Mouse (Mus musculus): ENCODE results near the gene Mrpl4. TPM values are rescaled to one million over a fixed set of nuclear protein-coding genes. Genes with fewer than 3 reads are reported as not detected.
"Not testable (repeated sequence)": the region's sequence is repeated elsewhere in the genome, so short reads cannot be mapped to it uniquely, and the experiment has no call there.

Mrpl4 gene
- total RNA-seq, 1 experiment: 80.8 TPM

GRCm38 (mm10) chr9:20997065-20997464 is 5.5 kb upstream of the Mrpl4 start:
- H3K9me3 ChIP-seq (ENCODE audit: control insufficient read depth, insufficient read depth, low read depth, low read length): no peaks in the 10 kb centered on the region
- no peak overlapping the region for H3K4me3 ChIP-seq (ENCODE audit: insufficient read depth in 1 of 2, low read depth in 1 of 2, low read length in 2 of 2, poor library complexity in 1 of 2, severe bottlenecking in 1 of 2)
- no peak overlapping the region for H3K9ac ChIP-seq (ENCODE audit: insufficient read depth, low read depth, low read length, poor library complexity, severe bottlenecking)
- no peak for TF ChIP-seq MAFK (IDR thresholded peaks at IDR 0.05; ENCODE audit: insufficient read depth, low read depth, low read length)
- TF ChIP-seq HCFC1 (IDR thresholded peaks at IDR 0.05; ENCODE audit: borderline replicate concordance, insufficient read depth, low read length): no peak
- TF ChIP-seq CHD2 (IDR thresholded peaks at IDR 0.05; ENCODE audit: low read depth, low read length): no peak
- no peak for TF ChIP-seq ZNF384 (IDR thresholded peaks at IDR 0.05; ENCODE audit: low read depth, low read length)
- TF ChIP-seq ZC3H11A (IDR thresholded peaks at IDR 0.05; ENCODE audit: borderline replicate concordance, low read depth, low read length): no peak
- in situ Hi-C loops (cut with MboI; ENCODE audit: low sequenced_read_pairs in 2 of 2, unreplicated experiment in 2 of 2): loop anchor here in 1 of 2 experiments (10.0 kb wide), 1 partner anchor 92 kb away; no protein-coding TSS in a partner anchor
- peaks cover 7% of the 10 kb centered on the region in 2 experiments; a peak in 3 of 4 replicates for H3K4me1 ChIP-seq (ENCODE audit: control insufficient read depth in 2 of 2, insufficient read depth in 2 of 2, low read length in 2 of 2, poor library complexity in 1 of 2)
- H3K27ac ChIP-seq (ENCODE audit: insufficient read depth, low read depth, low read length, poor library complexity, severe bottlenecking): no peak overlapping the region
- DNase-seq (ENCODE audit: low read depth, low spot score): no peak
- no peaks in the 10 kb centered on the region for H3K36me3 ChIP-seq (ENCODE audit: control insufficient read depth, insufficient read depth, low read length, poor library complexity, severe bottlenecking)

DNA sequence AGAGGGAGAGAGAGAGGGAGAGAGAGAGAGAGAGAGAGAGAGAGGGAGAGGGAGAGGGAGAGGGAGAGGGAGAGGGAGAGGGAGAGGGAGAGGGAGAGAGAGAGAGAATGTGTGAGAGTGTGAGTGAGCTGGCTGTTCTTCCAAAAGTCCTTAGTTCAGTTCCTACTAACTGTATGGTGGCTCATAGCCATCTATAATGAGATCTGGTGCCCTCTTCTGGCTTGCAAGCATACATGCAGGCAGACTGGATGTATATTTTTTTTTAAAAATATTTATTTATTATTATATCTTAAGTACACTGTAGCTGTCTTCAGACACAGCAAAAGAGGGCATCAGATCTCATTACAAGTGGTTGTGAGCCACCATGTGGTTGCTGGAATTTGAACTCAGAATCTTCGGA is 4.2 kb upstream of the Mrpl4 start:
- H3K9ac ChIP-seq (ENCODE audit: insufficient read depth, low read depth, low read length, poor library complexity, severe bottlenecking); H3K36me3 ChIP-seq (ENCODE audit: control insufficient read depth, insufficient read depth, low read length, poor library complexity, severe bottlenecking); H3K27ac ChIP-seq (ENCODE audit: insufficient read depth, low read depth, low read length, poor library complexity, severe bottlenecking); H3K9me3 ChIP-seq (ENCODE audit: control insufficient read depth, insufficient read depth, low read depth, low read length); H3K4me3 ChIP-seq (ENCODE audit: insufficient read depth in 1 of 2, low read depth in 1 of 2, low read length in 2 of 2, poor library complexity in 1 of 2, severe bottlenecking in 1 of 2); H3K4me1 ChIP-seq (ENCODE audit: control insufficient read depth in 2 of 2, insufficient read depth in 2 of 2, low read length in 2 of 2, poor library complexity in 1 of 2); DNase-seq (ENCODE audit: low read depth, low spot score): not testable (repeated sequence)
- TF ChIP-seq ZC3H11A (IDR thresholded peaks at IDR 0.05; ENCODE audit: borderline replicate concordance, low read depth, low read length) (peak; percentile 52), ZNF384 (IDR thresholded peaks at IDR 0.05; ENCODE audit: low read depth, low read length) (peak; percentile 67)
- in situ Hi-C loops (cut with MboI; ENCODE audit: low sequenced_read_pairs in 2 of 2, unreplicated experiment in 2 of 2): loop anchor here in 1 of 2 experiments (10.0 kb wide), 1 partner anchor 94 kb away; no protein-coding TSS in a partner anchor

DNA sequence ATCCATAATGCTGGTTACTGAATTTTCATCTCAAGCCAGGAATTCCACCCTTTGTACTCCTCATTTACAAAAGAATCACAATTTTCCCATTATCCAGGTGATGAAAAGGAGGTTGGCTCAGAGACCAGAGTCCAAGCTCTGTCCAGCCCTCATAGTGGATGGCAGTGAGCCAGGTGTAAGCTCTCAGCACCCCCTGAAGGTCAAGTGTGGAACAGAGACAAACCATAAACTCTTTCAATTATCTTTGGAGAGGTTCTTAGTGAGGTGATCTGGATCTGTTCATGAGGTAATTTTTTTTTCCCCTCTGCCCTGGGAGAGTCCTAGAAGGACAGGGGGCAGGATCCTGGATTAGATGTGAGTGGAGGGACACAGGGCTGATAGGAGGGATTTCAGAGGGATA is 1.7 kb upstream of the Mrpl4 start:
- Histone ChIP-seq H3K4me3 (ENCODE audit: insufficient read depth in 1 of 2, low read depth in 1 of 2, low read length in 2 of 2, poor library complexity in 1 of 2, severe bottlenecking in 1 of 2) (no peak overlapping the region), H3K9ac (ENCODE audit: insufficient read depth, low read depth, low read length, poor library complexity, severe bottlenecking) (no peak overlapping the region; the same call in 1 of the 2 replicates), H3K36me3 (ENCODE audit: control insufficient read depth, insufficient read depth, low read length, poor library complexity, severe bottlenecking) (0 out of 2 replicates have a peak, but pooled peaks cover under 1% of the 10 kb centered on the region), H3K9me3 (ENCODE audit: control insufficient read depth, insufficient read depth, low read depth, low read length) (no peaks in the 10 kb centered on the region), H3K27ac (ENCODE audit: insufficient read depth, low read depth, low read length, poor library complexity, severe bottlenecking) (peak overlapping the region; percentile 54; the same call in 1 of the 2 replicates), H3K4me1 (ENCODE audit: control insufficient read depth in 2 of 2, insufficient read depth in 2 of 2, low read length in 2 of 2, poor library complexity in 1 of 2) (peaks cover 0 to 5% of the 10 kb centered on the region in 2 experiments; a peak in 1 of 4 replicates)
- in situ Hi-C loops (cut with MboI; ENCODE audit: low sequenced_read_pairs in 2 of 2, unreplicated experiment in 2 of 2): loop anchor here in 1 of 2 experiments (10.0 kb wide), 1 partner anchor 106 kb away; the partner anchor contains the start of gene Eif3g
- TF ChIP-seq MAFK (IDR thresholded peaks at IDR 0.05; ENCODE audit: insufficient read depth, low read depth, low read length) (no peak), ZNF384 (IDR thresholded peaks at IDR 0.05; ENCODE audit: low read depth, low read length) (no peak)
- no peak for DNase-seq (ENCODE audit: low read depth, low spot score)

DNA sequence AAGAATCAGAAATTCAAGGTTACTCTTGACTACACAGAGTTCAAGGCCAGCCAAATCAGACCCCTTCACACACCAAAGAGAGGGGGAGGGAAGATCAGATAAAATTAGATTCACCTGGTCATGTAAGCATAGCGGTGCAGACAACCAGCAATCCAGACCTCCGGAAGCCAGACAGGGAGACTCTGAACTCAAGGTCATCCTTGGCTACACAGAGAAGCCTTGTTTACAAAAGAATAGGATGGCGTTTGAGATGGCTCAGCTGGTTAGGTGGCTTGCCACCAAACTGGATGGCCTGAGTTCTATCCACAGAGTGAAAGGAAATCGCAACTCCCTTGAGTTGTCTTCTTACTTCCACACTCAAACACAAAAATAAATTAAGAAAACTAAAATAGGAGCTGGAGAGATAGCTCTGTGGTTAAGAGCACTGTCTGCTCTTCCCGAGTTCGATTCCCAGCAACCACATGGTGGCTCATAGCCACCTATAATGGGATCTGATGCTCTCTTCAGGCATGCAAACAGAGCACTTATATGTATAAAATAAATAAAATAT is 812 bp upstream of the Mrpl4 start:
- no peak for DNase-seq (ENCODE audit: low read depth, low spot score)
- TF ChIP-seq MAFK (IDR thresholded peaks at IDR 0.05; ENCODE audit: insufficient read depth, low read depth, low read length) (0 out of 2 replicates have a peak, but pooled peaks have one; percentile 12), ZNF384 (IDR thresholded peaks at IDR 0.05; ENCODE audit: low read depth, low read length) (peak; percentile 54; the same call in 1 of the 2 replicates), HCFC1 (IDR thresholded peaks at IDR 0.05; ENCODE audit: borderline replicate concordance, insufficient read depth, low read length) (no peak)
- Histone ChIP-seq H3K9ac (ENCODE audit: insufficient read depth, low read depth, low read length, poor library complexity, severe bottlenecking) (peak overlapping the region; percentile 18; the same call in 1 of the 2 replicates), H3K4me1 (ENCODE audit: control insufficient read depth in 2 of 2, insufficient read depth in 2 of 2, low read length in 2 of 2, poor library complexity in 1 of 2) (peaks cover 0 to 5% of the 10 kb centered on the region in 2 experiments; a peak in 1 of 4 replicates), H3K27ac (ENCODE audit: insufficient read depth, low read depth, low read length, poor library complexity, severe bottlenecking) (peak overlapping the region; percentile 54; the same call in 1 of the 2 replicates), H3K36me3 (ENCODE audit: control insufficient read depth, insufficient read depth, low read length, poor library complexity, severe bottlenecking) (peaks cover 8% of the 10 kb centered on the region), H3K4me3 (ENCODE audit: insufficient read depth in 1 of 2, low read depth in 1 of 2, low read length in 2 of 2, poor library complexity in 1 of 2, severe bottlenecking in 1 of 2) (0 out of 4 replicates have a peak overlapping the region, but pooled peaks of 1 of the 2 experiments have one; percentile 18), H3K9me3 (ENCODE audit: control insufficient read depth, insufficient read depth, low read depth, low read length) (no peaks in the 10 kb centered on the region)
- in situ Hi-C loops (cut with MboI; ENCODE audit: low sequenced_read_pairs in 2 of 2, unreplicated experiment in 2 of 2): loop anchor here in 1 of 2 experiments (10.0 kb wide), 1 partner anchor 107 kb away; the partner anchor contains the start of gene Eif3g

All from ES-E14 (cell line).